Mouse (Mus musculus): Measurements from ENCODE around the gene Glod4. TPM values are rescaled to one million over a fixed set of nuclear protein-coding genes. Genes with fewer than 3 reads are reported as not detected.

Gene Glod4
- total RNA-seq, 2 experiments from 2014 or later, result 85.6 to 109 TPM

- DNase-seq (ENCODE audit: low spot score in 2 of 2), result no peak
These were observed 149.9 kb downstream of the Glod4 start for GRCm38 (mm10) chr11:76093610-76094009.

- DNase-seq (ENCODE audit: low spot score in 2 of 2), result peak; percentile 47 to 63
These were observed 153.7 kb downstream of the Glod4 start for GRCm38 (mm10) chr11:76089776-76090175.

- no peak for DNase-seq (ENCODE audit: low spot score in 2 of 2)
These were observed 155.0 kb downstream of the Glod4 start for GRCm38 (mm10) chr11:76088506-76088905.

GRCm38 (mm10) chr11:76085898-76086591 is 157.5 kb downstream of the Glod4 start:
- peak in 1 of 2 experiments; percentile 29 for DNase-seq (ENCODE audit: low spot score in 2 of 2)

- DNase-seq (ENCODE audit: low spot score in 2 of 2), result no peak
These were observed 158.6 kb downstream of the Glod4 start for GRCm38 (mm10) chr11:76084943-76085342.

GRCm38 (mm10) chr11:76083941-76084367 is 159.6 kb downstream of the Glod4 start:
- no peak for DNase-seq (ENCODE audit: low spot score in 2 of 2)

- no peak for DNase-seq (ENCODE audit: low spot score in 2 of 2)
These were observed 162.4 kb downstream of the Glod4 start for GRCm38 (mm10) chr11:76081048-76081640.

GRCm38 (mm10) chr11:76080293-76080692 is 163.2 kb downstream of the Glod4 start:
- DNase-seq (ENCODE audit: low spot score in 2 of 2), result no peak

- no peak for DNase-seq (ENCODE audit: low spot score in 2 of 2)
These were observed 166.2 kb downstream of the Glod4 start for GRCm38 (mm10) chr11:76077341-76077740.

GRCm38 (mm10) chr11:76074296-76075093 is 169.0 kb downstream of the Glod4 start:
- DNase-seq (ENCODE audit: low spot score in 2 of 2), result no peak

Other genes with a start within 250 kb of the Glod4 start
- not detected for gene 1700016K19Rik, start 243.8 kb downstream of the Glod4 start, total RNA-seq (2021)
- 10 to 100 TPM; 35.5 to 40.1 TPM for gene Rflnb, start 215.9 kb downstream of the Glod4 start, total RNA-seq (2021)
- 10 to 100 TPM; 42.2 to 49.3 TPM for gene Vps53, start 64.1 kb downstream of the Glod4 start, total RNA-seq (2021)
- 10 to 100 TPM in 1 of 2 experiments, 1 to 10 TPM in 1; 9.8 to 10.5 TPM for gene Fam57a, start 64.1 kb downstream of the Glod4 start, total RNA-seq (2021)
- gene Dbil5, start 26.1 kb downstream of the Glod4 start, total RNA-seq (2021), result under 1 TPM in 1 of 2 experiments, not detected in 1; 0.59 TPM
- gene Gemin4, start 26.1 kb downstream of the Glod4 start, total RNA-seq (2021), result 10 to 100 TPM in 1 of 2 experiments, 1 to 10 TPM in 1; 9.6 to 10.3 TPM
- gene Mrm3, start within 50 bp of the Glod4 start, total RNA-seq (2021), result 10 to 100 TPM; 21.3 to 22.1 TPM
- 10 to 100 TPM; 26.4 to 28.3 TPM for gene Nxn, start 155.4 kb upstream of the Glod4 start, total RNA-seq (2021)
- 10 to 100 TPM; 46.5 to 52.9 TPM for gene Timm22, start 163.2 kb upstream of the Glod4 start, total RNA-seq (2021)